In the genomic region with DNA sequence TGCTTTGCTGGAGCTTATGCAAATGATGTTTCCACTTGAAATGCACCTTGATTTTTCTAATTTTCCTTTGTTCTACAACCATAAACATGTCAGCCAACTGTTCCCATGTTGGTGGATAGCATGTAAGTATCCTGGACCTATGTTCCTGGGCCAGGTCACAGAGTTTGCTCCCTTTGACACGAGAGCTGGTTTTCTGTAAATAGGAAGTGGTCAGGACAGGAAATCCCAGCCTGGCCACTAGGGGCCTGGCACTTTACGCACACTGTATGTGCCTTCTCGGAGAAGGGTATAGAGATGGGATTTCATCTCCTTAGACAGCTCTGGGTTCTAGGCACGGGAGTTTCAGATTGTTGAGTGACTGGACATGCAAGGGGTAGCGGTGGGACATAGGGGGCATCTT, we compare ENCODE assay signal across 14 mouse cellular contexts.
DNase-seq lines count a peak whose midpoint lies in the region; ATAC-seq and TF ChIP-seq lines count a peak whose summit lies in the region.
"Had no signal": no experiment of that assay in that cellular context is flagged by ENCODE, and none has a peak within 500 bp of the region (broad histone marks: within the 10 kb centered on the region; RNA-seq: fewer than 3 reads in every experiment).

No protein-coding gene starts in this region.

- no peaks in the 10 kb centered on the region for H3K4me1 ChIP-seq in kidney, postnatal 0 days (replicated peaks; ENCODE audit: insufficient read depth, low read length)
- H3K4me1 ChIP-seq in spleen, adult 2 months (ENCODE audit: control insufficient read depth, insufficient read depth, insufficient read length), result peaks cover 12% of the 10 kb centered on the region; the same call in 1 of the 2 replicates
- H3K4me1 ChIP-seq: forebrain, embryonic 12.5 days had no signal

- no peak overlapping the region for H3K4me2 ChIP-seq in kidney, postnatal 0 days (ENCODE audit: low read length)
- H3K4me2 ChIP-seq: forebrain, embryonic 12.5 days had no signal

- H3K27ac ChIP-seq in kidney, postnatal 0 days, result no peak overlapping the region
- H3K27ac ChIP-seq in spleen, adult 2 months (ENCODE audit: insufficient read depth, low read length), result 0 out of 2 replicates have a peak overlapping the region, but pooled peaks have one; percentile 33
- H3K27ac ChIP-seq: forebrain, embryonic 12.5 days had no signal

- peak; percentile 31; the same call in 1 of the 2 replicates for TF ChIP-seq CTCF in kidney, postnatal 0 days (IDR thresholded peaks at IDR 0.05; ENCODE audit: low read depth)
- peak; percentile 18; the same call in 1 of the 2 replicates for TF ChIP-seq CTCF in spleen, adult 2 months (IDR thresholded peaks at IDR 0.05; ENCODE audit: extremely low read depth, insufficient read depth, insufficient read length, insufficient replicate concordance)

- no peaks in the 10 kb centered on the region for H3K27me3 ChIP-seq in kidney, postnatal 0 days (ENCODE audit: insufficient read depth, low read length)
- no peaks in the 10 kb centered on the region for H3K27me3 ChIP-seq in spleen, adult 2 months (ENCODE audit: control insufficient read depth, insufficient read depth, low read length)
- H3K27me3 ChIP-seq: forebrain, embryonic 12.5 days had no signal

- WGBS in kidney, postnatal 0 days, result 79% methylated on average over 5 of the region's 5 CpGs
- 26% methylated on average over 5 of the region's 5 CpGs for WGBS in spleen, adult 2 months

- H3K9ac ChIP-seq in kidney, postnatal 0 days (ENCODE audit: low read depth, low read length), result no peak overlapping the region
- H3K9ac ChIP-seq: forebrain, embryonic 12.5 days had no signal

- no peak for ATAC-seq in kidney, postnatal 0 days (replicated peaks; ENCODE audit: low FRiP score, low read depth)
- ATAC-seq in megakaryocyte-erythroid progenitor cell, adult 5-6 weeks (replicated peaks; ENCODE audit: low FRiP score, low TSS enrichment, poor library complexity, severe bottlenecking), result peak; percentile 40; the same call in 1 of the 2 replicates
- ATAC-seq: inflammation-experienced regulatory T-cells, adult 6 months had no signal

- DNase-seq in kidney, postnatal 0 days (ENCODE audit: low spot score), result no peak
- DNase-seq in kidney, postnatal 10 days, result no peak
- peak in 1 of 2 experiments; percentile 49 for DNase-seq in spleen, adult 2 months (ENCODE audit: low read depth in 1 of 2, low spot score in 2 of 2)
- DNase-seq in spleen, adult 18-20 months, result no peak
- no peak for DNase-seq in urinary bladder, postnatal 36 days (ENCODE audit: low spot score in 2 of 2)
- no peak for DNase-seq in right cerebral cortex, postnatal 4 days
- DNase-seq: adrenal gland, adult 2 months; heart, postnatal 10 days; midbrain, embryonic 14.5 days; right cerebral cortex, postnatal 25 days; thymus, postnatal 14 days had no signal

- H3K36me3 ChIP-seq in kidney, postnatal 0 days (ENCODE audit: insufficient read depth, low read length), result no peaks in the 10 kb centered on the region
- no peaks in the 10 kb centered on the region for H3K36me3 ChIP-seq in spleen, adult 2 months (ENCODE audit: control insufficient read depth, insufficient read depth, low read length)
- H3K36me3 ChIP-seq: forebrain, embryonic 12.5 days had no signal

- no peak for TF ChIP-seq POLR2A in spleen, adult 2 months (IDR thresholded peaks at IDR 0.05; ENCODE audit: low read depth, low read length)

- H3K9me3 ChIP-seq in kidney, postnatal 0 days (replicated peaks; ENCODE audit: low read length), result no peaks in the 10 kb centered on the region
- H3K9me3 ChIP-seq: forebrain, embryonic 12.5 days had no signal

- H3K4me3 ChIP-seq in kidney, postnatal 0 days (replicated peaks; ENCODE audit: low read depth, low read length), result no peak overlapping the region
- H3K4me3 ChIP-seq in spleen, adult 2 months (ENCODE audit: extremely low read depth, insufficient read depth, insufficient read length), result no peak overlapping the region
- H3K4me3 ChIP-seq: forebrain, embryonic 12.5 days had no signal
